Mouse (Mus musculus) gastrocnemius, adult 18-20 months (tissue): ENCODE data around the gene Zbtb41. TPM values are rescaled to one million over a fixed set of nuclear protein-coding genes. Genes with fewer than 3 reads are reported as not detected.

Source experiments
- DNase-seq: peaks from one replicate; pipeline ENCODE4 v3.0.0; 2021; ENCODE audit warnings: low spot score
- total RNA-seq, 2 experiments: library from RNA; stranded (reverse); gene quantifications; 2 replicates each; pipeline ENCODE4 v1.2.3; 2021

Gene Zbtb41
- total RNA-seq, 2 experiments from 2014 or later = 16.8 to 18.1 TPM

- no peak for DNase-seq
Measured at GRCm38 (mm10) chr1:139465936-139466335, 43.8 kb downstream of the Zbtb41 start.

DNA sequence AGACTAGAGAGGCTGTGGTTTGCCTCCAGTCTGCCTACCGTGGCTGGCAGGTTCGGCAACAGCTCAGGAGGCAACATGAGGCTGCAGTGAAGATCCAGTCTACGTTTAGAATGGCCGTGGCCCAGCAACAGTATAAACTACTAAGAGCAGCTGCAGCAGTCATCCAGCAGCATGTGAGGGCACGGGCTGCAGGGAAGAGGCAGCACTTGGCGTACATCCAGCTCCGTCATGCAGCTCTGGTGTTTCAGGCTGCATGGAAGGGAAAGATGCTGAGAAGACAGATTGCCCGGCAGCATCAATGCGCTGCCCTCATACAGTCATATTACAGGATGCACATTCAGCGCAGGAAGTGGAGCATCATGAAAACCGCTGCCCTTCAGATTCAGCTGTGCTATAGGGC lies 56.8 kb downstream of the Zbtb41 start:
- DNase-seq = no peak

DNA sequence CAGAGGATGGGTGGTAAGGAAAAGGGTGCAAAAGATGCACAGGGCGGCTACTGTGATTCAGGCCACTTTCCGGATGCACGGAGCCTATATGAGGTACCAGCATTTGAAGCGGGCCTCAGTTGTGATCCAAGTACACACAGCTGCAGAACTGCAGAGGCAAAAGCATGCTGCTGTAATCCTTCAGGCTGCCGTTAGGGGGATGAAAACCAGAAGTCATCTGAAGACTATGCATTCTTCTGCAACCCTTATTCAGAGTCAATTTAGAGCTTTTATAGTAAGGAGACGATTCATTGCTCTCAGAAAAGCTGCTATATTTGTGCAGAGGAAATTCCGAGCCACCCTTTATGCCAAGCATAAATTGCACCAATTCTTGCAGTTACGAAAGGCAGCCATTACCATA lies 58.2 kb downstream of the Zbtb41 start:
- no peak for DNase-seq

DNA sequence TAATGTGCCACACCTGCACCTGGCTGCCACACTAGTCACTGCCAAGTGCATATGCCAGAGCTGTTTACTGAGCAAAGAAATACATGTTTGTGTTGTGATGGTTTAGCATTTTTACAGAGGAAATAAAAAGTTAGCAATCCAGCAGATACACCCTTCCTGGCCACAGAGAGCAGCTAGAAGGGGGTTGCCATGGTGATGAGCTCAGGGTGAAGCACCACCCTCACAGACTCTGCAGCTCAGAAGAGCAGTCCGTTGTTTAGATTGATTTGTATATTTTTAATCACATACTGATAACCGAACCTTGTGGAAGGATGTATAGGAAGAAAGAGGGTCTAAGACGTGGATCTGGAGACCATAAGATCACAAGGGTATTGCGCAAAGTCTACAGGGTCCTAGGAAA lies 59.1 kb downstream of the Zbtb41 start:
- no peak for DNase-seq

GRCm38 (mm10) chr1:139494630-139495029 lies 72.5 kb downstream of the Zbtb41 start:
- no peak for DNase-seq

GRCm38 (mm10) chr1:139495408-139495807 lies 73.3 kb downstream of the Zbtb41 start:
- DNase-seq = no peak

- DNase-seq = no peak
Measured at GRCm38 (mm10) chr1:139496212-139496611, 74.1 kb downstream of the Zbtb41 start.

- no peak for DNase-seq
Measured at GRCm38 (mm10) chr1:139499751-139500150, 77.7 kb downstream of the Zbtb41 start.

GRCm38 (mm10) chr1:139501258-139501752 lies 79.2 kb downstream of the Zbtb41 start, which contains the start of gene F13b:
Gene F13b (plus strand): TSS chr1:139501702.
- no peak for DNase-seq

Other genes with a start within 250 kb of the Zbtb41 start
- gene Crb1, start 45.2 kb upstream of the Zbtb41 start, total RNA-seq = under 1 TPM in 1 of 2 experiments, not detected in 1; 0.02 TPM
- under 1 TPM; 0.05 to 0.11 TPM for gene Aspm, start 32.5 kb downstream of the Zbtb41 start, total RNA-seq
- under 1 TPM in 1 of 2 experiments, not detected in 1; 0.09 TPM for gene F13b, start 79.4 kb downstream of the Zbtb41 start, total RNA-seq
- gene Cfhr1, start 138.0 kb downstream of the Zbtb41 start, total RNA-seq = not detected